Mouse (Mus musculus) hindbrain, embryonic 10.5 days (tissue): ENCODE results near the gene Adsl. TPM values are rescaled to one million over a fixed set of nuclear protein-coding genes. Genes with fewer than 3 reads are reported as not detected.
A peak's percentile ranks its signal among the peaks of the same experiment; 100 is the strongest.
"Not testable (repeated sequence)": the region's sequence is repeated elsewhere in the genome, so short reads cannot be mapped to it uniquely, and the experiment has no call there.

Experiments
- DNase-seq: peaks from one replicate; pipeline ENCODE4 v3.0.0-alpha.2; 2017; ENCODE audit warnings: low spot score
- H3K27ac ChIP-seq: fragments of 300-500 bp; sonication (generic); 2 replicates; pipeline ENCODE4 v1.5.1; 2016; ENCODE audit warnings: mild to moderate bottlenecking, moderate library complexity
- H3K27me3 ChIP-seq: fragments of 300-500 bp; sonication (generic); 2 replicates; pipeline ENCODE4 v1.6.1; 2016; ENCODE audit warnings: mild to moderate bottlenecking; ENCODE audit not compliant: poor library complexity, insufficient read depth, severe bottlenecking
- H3K36me3 ChIP-seq: fragments of 300-500 bp; sonication (generic); 2 replicates; pipeline ENCODE4 v1.6.1; 2016; ENCODE audit warnings: mild to moderate bottlenecking, moderate library complexity
- H3K4me1 ChIP-seq: fragments of 300-500 bp; sonication (generic); replicated peaks from 2 replicates; pipeline ENCODE4 v1.6.1; 2016; ENCODE audit warnings: mild to moderate bottlenecking
- H3K4me3 ChIP-seq: fragments of 300-500 bp; sonication (generic); 2 replicates; pipeline ENCODE4 v1.5.1; 2016; ENCODE audit warnings: mild to moderate bottlenecking, moderate library complexity
- H3K9me3 ChIP-seq: fragments of 300-500 bp; sonication (generic); 2 replicates; pipeline ENCODE4 v1.6.1; 2016; ENCODE audit warnings: mild to moderate bottlenecking, moderate library complexity
- WGBS: fragments of 180-500 bp; shearing (Covaris S2); methylation state at CpG from one replicate; pipeline ENCODE4 v1.1.7; 2016; 5-methylcytosine and 5-hydroxymethylcytosine counted together
- polyA plus RNA-seq: library from polyadenylated mRNA; unstranded; fragments of >200 nt; fragmentation: Nextera tagmentation; extraction: Ambion mirVana; gene quantifications from 2 replicates; pipeline ENCODE4 v1.2.1, GENCODE M21; 2016

The Adsl gene
- polyA plus RNA-seq, result 195 and 203 TPM in 2 replicates

DNA sequence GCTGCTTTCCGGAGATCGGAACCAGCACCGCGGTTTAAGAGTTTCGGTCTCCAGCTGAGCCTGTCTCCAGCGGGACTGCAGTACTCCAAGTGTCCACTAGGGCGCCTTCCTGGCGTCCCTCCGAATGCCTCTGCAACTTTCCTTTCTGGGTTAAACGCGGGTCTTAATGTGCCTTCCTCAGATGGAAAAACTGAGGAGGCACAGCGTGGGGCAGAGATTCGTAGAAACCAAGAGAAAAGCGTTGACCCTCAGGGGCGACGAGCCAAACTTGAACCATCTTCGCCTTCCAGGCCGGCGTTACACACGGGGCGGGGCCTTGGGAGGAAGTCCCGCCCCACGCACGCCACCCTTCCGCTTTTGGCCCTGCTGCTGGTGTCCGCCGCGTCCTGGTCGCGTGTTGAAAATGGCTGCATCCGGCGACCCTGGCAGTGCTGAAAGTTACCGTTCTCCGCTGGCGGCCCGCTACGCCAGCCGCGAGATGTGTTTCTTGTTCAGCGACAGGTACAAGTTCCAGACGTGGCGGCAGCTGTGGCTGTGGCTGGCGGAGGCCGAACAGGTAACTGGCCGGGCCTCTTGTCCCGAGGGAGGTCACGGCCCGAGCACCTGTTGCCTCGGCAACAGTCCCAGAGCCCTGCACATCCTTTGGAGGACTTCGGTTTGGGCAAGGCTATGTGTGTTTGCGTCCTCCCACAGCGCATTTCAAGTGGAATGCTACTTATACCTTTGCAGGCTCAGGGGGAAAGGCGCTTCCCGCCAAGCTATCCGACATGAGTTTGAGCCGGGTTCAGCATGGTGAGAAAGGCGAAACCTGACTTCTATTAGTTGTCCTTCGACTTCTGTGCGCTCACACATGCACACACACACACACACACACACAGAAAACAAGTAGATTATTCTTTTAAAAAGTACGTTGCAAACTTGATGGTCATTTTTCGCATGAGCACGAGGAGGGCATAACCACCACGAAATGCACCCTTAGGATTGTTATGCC is at the start of gene Adsl:
Adsl (plus strand) TSS at position 346 of the 991 bp plus-strand sequence.
- Histone ChIP-seq H3K27ac (peak within 1 kb of the TSS; percentile 90), H3K36me3 (peaks cover 31% of the 10 kb centered on the region), H3K4me3 (peak within 1 kb of the TSS; percentile 88), H3K9me3 (no peaks in the 10 kb centered on the region), H3K27me3 (no peaks in the 10 kb centered on the region), H3K4me1 (peaks cover 14% of the 10 kb centered on the region)
- peak; percentile 93 for DNase-seq
- WGBS, result 1% methylated on average over 63 of the region's 63 CpGs

DNA sequence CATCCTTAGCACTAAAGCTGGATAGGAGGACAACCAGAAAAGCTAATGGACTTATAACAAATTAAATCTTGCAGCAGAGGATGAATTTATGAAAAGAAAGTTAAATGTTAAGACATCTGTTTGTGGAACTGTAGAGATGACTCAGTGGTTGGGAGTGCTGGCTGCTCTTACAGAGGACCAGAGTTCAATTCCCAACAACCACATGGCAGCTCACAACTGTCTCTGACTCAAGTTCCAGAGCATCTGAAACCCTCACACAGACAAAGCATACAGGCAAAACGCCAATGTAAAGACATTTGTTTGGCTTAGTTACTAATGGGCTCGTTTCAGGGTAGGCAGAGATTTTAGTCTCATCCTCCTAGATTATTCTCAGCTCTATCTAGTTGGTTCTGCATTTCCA is 48.5 kb upstream of the Adsl start:
- H3K4me3 ChIP-seq, result no peak overlapping the region
- H3K9me3 ChIP-seq, result no peaks in the 10 kb centered on the region
- H3K27me3 ChIP-seq, result no peaks in the 10 kb centered on the region
- no peak overlapping the region for H3K27ac ChIP-seq
- 96% methylated on average over 2 of the region's 2 CpGs for WGBS
- no peak for DNase-seq
- H3K36me3 ChIP-seq, result peaks cover 98% of the 10 kb centered on the region
- H3K4me1 ChIP-seq, result no peaks in the 10 kb centered on the region

DNA sequence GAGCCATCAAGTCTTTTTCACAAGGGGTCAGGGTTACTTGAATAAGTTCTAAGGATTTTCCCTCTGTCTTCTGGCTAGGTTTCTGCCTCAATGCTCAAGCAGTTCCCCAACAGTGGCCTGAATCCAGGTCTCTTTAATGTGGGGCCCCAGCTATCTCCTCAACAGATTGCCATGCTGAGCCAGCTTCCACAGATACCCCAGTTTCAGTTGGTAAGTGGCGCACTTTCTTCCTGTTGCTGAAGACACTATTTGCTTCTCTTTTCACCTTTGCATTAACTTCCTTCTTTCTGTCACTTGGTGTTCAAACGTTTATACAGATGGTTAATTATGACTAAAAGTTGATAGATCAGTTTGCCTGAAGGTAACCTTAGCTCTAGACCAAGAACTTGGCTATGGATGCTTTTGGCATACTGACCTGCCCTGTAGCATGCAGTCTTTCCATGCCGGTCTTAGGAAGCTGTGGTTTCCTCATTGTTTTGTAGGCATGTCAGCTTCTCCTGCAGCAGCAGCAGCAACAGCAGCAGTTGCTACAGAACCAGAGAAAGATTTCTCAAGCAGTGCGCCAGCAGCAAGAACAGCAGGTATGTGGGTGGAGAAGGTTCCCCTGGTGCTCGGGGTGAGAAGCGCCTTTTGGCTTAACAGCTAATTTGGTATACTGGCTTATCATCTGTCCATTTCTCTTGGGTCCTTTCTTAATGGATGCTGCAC is 46.3 kb upstream of the Adsl start:
- no peaks in the 10 kb centered on the region for H3K4me1 ChIP-seq
- 95% methylated on average over 6 of the region's 6 CpGs for WGBS
- no peaks in the 10 kb centered on the region for H3K27me3 ChIP-seq
- H3K36me3 ChIP-seq, result peaks cover 98% of the 10 kb centered on the region
- no peak overlapping the region for H3K27ac ChIP-seq
- no peak overlapping the region for H3K4me3 ChIP-seq
- no peaks in the 10 kb centered on the region for H3K9me3 ChIP-seq
- no peak for DNase-seq

DNA sequence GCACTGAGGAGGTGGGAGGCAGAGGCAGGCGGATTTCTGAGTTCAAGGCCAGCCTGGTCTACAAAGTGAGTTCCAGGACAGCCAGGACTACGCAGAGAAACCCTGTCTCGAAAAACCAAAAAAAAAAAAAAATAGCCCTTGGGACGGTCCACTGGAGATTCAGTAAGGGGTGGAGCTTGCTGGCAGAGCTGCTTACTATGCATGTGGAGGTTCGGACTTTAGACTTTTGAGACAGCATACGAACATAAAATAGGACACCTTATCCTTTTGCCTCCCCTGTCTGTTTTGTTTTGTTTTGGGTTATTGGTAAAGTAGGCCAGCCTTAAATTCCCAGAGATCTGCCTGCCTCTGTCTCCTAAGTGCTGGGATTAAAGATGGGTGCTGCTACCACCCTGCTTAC is 43.5 kb upstream of the Adsl start:
- WGBS, result 93% methylated on average over 6 of the region's 6 CpGs
- not testable (repeated sequence) for DNase-seq, H3K9me3 ChIP-seq, H3K27me3 ChIP-seq, H3K4me1 ChIP-seq, H3K27ac ChIP-seq, H3K4me3 ChIP-seq
- H3K36me3 ChIP-seq, result peaks cover 88% of the 10 kb centered on the region

DNA sequence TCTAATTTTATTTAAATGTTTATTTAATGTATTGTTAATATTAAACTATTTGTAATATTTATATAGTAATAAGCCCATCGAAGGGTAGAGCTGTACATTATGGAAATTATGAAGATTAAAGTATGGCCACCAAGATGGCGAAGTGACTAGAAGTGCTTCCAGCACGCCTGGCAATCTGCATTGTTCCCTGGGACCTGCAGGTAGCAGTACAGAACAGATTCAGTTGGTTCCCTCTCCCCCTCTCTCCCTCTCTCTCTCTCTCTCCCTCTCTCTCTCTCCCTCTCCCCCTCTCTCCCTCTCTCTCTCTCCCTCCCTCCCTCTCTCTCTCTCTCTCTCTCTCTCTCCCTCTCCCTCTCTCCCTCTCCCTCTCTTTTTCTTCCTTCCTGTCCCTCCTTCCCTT is 38.1 kb upstream of the Adsl start:
- H3K27me3 ChIP-seq, result no peaks in the 10 kb centered on the region
- no peak overlapping the region for H3K4me3 ChIP-seq
- H3K36me3 ChIP-seq, result peaks cover 88% of the 10 kb centered on the region
- H3K4me1 ChIP-seq, result no peaks in the 10 kb centered on the region
- H3K9me3 ChIP-seq, result no peaks in the 10 kb centered on the region
- DNase-seq, result no peak
- 97% methylated on average over 3 of the region's 3 CpGs for WGBS
- H3K27ac ChIP-seq, result no peak overlapping the region

DNA sequence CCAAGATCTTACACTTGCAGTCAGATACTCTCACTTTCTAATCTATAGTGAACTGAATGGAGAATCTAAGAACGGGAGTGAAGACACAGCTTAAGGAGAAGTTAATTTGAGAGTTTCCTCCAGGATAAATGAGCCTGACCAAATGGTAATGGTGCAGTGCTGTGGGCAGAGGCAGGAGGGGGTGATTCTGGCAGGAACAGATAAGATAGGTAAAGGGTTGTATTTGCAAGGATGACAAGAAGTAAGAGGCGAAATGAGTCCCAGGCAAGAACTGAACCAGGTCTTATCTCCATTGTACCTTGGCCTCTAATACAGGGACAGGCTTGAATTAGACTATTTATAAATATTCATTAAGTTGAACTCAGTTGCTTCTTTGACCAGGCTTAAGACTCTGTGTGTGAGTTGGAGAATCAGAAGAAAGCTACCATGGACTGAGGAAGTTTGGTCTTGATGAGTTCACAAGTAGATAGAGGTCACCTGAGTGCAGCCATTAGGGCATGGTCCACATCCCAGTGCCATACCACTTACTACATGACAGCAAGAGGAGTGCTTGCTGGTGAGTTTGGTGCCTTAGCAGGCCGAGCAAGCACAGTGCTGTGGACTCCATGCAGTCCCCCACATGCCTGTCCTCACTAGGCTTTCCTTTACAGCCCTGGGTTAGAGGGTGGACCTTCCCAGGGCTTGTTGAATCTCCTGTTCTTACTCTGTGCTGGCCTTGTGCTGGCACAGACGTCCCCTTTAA is 37.3 kb upstream of the Adsl start:
- no peak for DNase-seq
- 90% methylated on average over 4 of the region's 4 CpGs for WGBS

DNA sequence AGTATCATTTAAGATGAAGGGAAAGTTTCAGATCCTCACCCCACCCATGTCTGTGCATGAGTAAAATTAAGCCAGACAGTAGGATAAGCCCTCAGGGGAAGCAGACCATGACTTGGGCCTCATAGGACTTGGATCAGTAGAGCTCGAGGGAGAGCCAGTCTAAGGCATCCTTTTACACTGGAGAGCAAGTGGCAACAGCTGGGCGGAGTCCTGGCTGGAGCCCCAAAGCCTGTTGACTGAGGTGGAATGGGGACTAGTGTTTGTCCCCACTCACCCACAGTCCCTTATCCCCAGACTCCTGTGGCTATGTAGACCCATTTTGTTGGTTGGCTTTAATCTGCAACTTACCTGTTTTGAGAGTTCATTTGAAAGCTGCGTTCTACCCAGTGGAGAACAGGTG is 36.1 kb upstream of the Adsl start:
- no peak for DNase-seq
- 90% methylated on average over 3 of the region's 3 CpGs for WGBS
- peaks cover 88% of the 10 kb centered on the region for H3K36me3 ChIP-seq

More for the DNA sequence above, 37.3 kb upstream of the Adsl start:
- Histone ChIP-seq H3K27ac (no peak overlapping the region), H3K4me3 (no peak overlapping the region), H3K27me3 (no peaks in the 10 kb centered on the region), H3K36me3 (peaks cover 88% of the 10 kb centered on the region), H3K4me1 (no peaks in the 10 kb centered on the region), H3K9me3 (no peaks in the 10 kb centered on the region)

DNA sequence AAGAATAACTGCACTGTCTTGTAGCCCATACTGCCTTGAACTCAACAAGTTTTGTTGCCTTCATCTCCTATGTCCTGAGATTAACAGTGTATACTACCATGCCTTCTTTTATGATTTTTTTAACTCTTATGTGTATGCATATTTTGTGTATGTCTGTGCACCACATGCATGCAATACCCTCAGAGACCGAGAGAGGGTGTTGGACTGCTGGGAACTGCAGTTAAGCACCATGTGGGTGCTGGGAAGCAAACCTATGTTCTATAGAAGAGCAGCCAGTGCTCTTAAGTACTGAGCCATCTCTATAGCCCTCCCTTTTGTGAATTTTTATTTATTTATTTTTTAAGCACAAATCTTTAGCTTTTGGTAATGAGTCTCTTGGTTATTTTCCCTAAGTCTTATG is 34.5 kb upstream of the Adsl start:
- Histone ChIP-seq H3K27ac (no peak overlapping the region), H3K9me3 (no peaks in the 10 kb centered on the region), H3K4me3 (no peak overlapping the region), H3K36me3 (peaks cover 96% of the 10 kb centered on the region), H3K27me3 (no peaks in the 10 kb centered on the region), H3K4me1 (no peaks in the 10 kb centered on the region)
- DNase-seq, result no peak
- WGBS, result 91% methylated on average over 1 of the region's 1 CpGs

More for the DNA sequence above, 36.1 kb upstream of the Adsl start:
- Histone ChIP-seq H3K4me3 (no peak overlapping the region), H3K4me1 (no peaks in the 10 kb centered on the region), H3K27ac (no peak overlapping the region), H3K9me3 (no peaks in the 10 kb centered on the region), H3K27me3 (no peaks in the 10 kb centered on the region)

DNA sequence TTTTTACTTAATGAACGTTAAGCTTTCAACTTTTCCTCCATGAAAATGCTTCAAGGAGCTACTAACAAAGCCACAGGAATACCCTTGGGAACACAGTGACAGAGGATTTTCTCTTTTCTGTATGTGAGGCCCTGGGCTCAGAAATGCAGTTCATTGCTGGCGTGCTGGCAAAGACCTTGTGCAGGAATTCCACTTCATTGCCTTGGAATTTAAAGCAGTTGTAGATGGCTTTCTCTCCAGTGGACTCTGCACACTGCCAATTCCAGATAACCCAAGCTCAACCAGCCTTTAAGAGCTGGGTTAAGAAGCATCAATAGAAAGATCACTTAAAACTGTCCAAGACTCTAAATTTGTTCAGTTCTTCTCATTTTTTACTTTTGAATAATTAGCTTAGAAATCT is 32.4 kb upstream of the Adsl start:
- Histone ChIP-seq H3K27ac (no peak overlapping the region), H3K9me3 (no peaks in the 10 kb centered on the region), H3K36me3 (peaks cover 100% of the 10 kb centered on the region), H3K27me3 (no peaks in the 10 kb centered on the region), H3K4me1 (no peaks in the 10 kb centered on the region), H3K4me3 (no peak overlapping the region)
- no peak for DNase-seq
- WGBS, result 92% methylated on average over 2 of the region's 2 CpGs

DNA sequence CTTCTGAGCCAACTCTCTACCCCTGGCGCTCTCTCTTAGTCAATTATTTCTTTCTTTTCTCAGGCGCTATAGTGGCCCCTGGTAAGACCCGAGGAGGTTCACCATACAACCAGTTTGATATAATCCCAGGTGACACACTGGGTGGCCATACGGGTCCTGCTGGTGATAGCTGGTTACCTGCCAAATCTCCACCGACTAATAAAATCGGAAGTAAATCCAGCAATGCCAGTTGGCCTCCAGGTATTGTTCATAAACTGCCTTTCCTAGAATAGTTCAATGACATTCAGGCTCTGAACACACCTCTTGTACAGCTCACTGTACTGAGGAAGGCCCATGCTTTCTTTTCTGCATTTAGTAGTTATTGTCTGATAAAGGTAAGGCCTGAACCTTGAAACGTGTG is 31.7 kb upstream of the Adsl start:
- no peaks in the 10 kb centered on the region for H3K9me3 ChIP-seq
- no peak overlapping the region for H3K27ac ChIP-seq
- no peaks in the 10 kb centered on the region for H3K4me1 ChIP-seq
- WGBS, result 94% methylated on average over 7 of the region's 7 CpGs
- no peak for DNase-seq
- no peak overlapping the region for H3K4me3 ChIP-seq
- H3K36me3 ChIP-seq, result peaks cover 100% of the 10 kb centered on the region
- H3K27me3 ChIP-seq, result no peaks in the 10 kb centered on the region

DNA sequence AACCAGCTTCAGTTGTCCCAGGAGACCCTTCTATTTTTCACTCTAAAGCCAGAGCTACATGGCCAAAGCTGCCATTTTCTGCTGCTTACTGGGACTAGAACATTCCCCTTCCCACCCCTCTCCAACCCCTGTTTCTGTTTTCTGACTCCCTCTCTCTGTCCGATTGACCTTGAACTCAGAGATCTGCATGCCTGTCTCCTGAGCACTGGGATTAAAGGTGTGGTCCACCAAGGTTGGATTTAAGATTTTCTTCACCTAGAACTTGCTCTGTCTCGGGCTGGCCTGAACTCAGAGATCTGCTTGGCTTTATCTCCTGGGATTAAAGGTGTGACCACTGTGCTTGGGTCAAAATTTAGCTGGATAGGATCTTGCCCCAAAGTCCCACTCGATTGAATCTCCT is 27.9 kb upstream of the Adsl start:
- Histone ChIP-seq H3K4me1 (no peaks in the 10 kb centered on the region), H3K27ac (no peak overlapping the region), H3K4me3 (no peak overlapping the region), H3K36me3 (peaks cover 99% of the 10 kb centered on the region), H3K27me3 (no peaks in the 10 kb centered on the region), H3K9me3 (no peaks in the 10 kb centered on the region)
- DNase-seq, result no peak
- 95% methylated on average over 3 of the region's 3 CpGs for WGBS

DNA sequence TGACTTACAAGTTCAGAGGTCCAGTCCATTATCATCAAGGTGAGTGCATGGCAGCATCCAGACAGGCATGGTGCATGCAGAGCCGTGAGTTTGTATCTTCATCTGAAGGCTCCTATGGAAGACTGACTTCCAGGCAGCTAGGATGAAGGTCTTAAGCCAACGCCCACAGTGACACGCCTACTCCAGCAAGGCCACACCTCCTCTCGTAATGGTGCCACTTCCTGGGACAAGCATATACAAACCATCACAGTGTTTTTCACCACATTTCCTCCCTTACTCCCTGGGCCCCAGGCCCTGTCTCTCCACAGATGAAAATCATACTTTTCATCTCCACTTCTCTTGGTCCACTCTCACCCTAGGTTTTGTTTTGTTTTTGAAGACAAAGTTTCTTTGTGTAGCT is 26.5 kb upstream of the Adsl start:
- DNase-seq, result no peak
- WGBS, result 85% methylated on average over 4 of the region's 4 CpGs

More for the DNA sequence above, 26.5 kb upstream of the Adsl start:
- Histone ChIP-seq H3K36me3 (peaks cover 99% of the 10 kb centered on the region), H3K27me3 (no peaks in the 10 kb centered on the region), H3K9me3 (no peaks in the 10 kb centered on the region), H3K4me3 (no peak overlapping the region), H3K4me1 (no peaks in the 10 kb centered on the region), H3K27ac (no peak overlapping the region)
